Mouse (Mus musculus) mature B cell (primary cell): Measurements from ENCODE around the gene Trip6.

ENCODE experiments used
- in situ Hi-C: fragments of 300-500 bp; cut with MboI; formaldehyde crosslinking; loops from 2 replicates; pipeline ENCODE4 v1.14.3; 2019

Trip6 gene

DNA sequence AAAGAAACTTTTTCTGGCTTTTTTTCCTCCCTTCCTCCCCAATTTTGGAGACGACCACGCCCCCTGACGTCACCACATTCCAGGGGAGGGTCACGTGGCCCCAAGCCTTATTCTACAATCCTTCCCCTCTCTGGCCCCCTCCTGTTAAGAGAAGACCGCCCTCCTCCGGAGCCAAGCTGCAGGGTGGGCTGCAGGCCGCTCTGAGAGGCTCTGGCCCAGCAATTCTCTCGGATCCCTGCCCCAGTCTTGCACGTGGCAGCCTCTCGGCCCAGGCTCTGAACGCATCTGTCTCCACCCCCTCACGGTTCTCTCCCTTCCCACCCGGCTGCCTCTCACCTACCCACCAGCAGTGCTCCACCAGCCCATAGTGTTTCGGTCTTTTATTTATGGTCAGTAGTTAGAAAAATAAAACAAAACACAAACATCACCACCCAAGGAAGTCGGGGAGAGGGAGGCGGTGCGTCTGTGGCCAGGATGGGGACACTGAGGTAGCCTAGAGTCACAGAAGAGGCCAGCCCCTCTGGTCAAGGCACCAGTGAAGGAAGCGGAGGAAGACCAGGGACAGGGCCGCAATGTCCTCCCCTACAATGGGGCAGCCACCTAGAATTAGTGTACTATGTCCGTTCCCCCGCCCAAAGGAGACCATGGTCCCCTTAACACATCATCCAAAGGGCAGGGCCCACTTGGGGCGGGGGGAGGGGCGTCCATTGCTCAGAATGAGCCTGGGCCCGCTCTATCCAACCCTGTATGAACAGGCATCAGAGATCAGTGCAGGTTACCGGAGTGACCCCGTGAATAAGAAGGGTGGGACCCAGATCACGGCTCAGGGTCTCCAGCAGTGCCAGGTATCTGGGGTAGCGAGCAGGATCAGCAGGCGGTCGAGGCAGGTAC is at the start of gene Trip6:
Gene Trip6 (minus strand): TSS at position 212 of the 891 bp plus-strand sequence.
- in situ Hi-C loops: no loop called here

DNA sequence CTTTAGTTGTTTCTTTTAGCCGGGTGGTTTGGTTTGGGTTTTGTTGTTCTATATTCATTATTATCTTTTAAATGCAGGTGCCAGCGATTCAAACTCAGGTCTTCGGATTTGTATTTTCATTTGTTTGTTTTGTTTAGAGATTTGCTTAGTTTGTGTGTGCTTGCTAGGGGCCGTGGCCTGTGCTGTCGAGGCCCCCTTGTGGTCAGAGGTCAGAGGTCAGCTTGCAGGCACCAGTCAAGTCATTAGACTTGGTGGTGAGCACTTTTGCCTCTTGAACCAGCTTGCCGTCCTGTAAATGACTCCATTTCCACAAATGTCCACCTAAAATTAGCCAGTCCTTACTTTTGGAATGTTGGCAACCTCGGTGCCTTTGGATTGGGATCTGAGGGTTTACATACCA is 44.2 kb upstream of the Trip6 start:
- in situ Hi-C loops: no loop called here

DNA sequence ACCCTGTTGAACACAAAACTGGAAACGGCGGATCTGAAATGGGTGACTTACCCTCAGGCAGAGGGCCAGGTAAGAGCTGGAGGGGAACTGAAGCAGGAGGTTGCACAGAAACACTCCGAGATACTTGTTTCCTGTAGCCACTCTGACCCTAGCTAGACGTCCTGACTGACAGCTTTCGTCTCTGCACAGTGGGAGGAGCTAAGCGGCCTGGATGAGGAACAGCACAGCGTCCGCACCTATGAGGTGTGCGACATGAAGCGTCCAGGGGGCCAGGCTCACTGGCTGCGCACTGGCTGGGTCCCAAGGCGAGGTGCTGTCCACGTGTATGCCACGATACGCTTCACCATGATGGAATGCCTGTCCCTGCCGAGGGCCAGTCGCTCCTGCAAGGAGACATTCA is 39.9 kb upstream of the Trip6 start:
- in situ Hi-C loops: no loop called here

GRCm38 (mm10) chr5:137352011-137352975 is 38.1 kb upstream of the Trip6 start:
- in situ Hi-C loops: no loop called here

GRCm38 (mm10) chr5:137351394-137351793 is 37.2 kb upstream of the Trip6 start:
- in situ Hi-C loops: no loop called here

DNA sequence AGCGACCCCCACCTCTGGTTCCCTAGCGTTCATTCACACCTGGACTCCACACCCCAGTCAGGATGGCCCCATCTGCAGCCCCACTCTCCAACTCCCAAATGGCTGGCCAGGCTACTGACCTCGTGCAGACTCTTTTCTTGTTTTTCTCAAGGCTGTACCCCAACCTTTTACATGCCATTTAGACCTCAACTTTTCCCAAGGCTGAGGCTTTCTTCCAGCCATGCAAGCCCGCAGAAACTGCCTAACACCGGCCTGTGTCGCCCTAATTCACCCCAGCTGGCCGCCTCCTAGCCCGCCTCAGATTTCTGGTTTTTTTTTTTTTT is 36.8 kb upstream of the Trip6 start:
- in situ Hi-C loops: no loop called here

- in situ Hi-C loops: no loop called here
These were observed 36.2 kb upstream of the Trip6 start for GRCm38 (mm10) chr5:137350205-137351057.

GRCm38 (mm10) chr5:137349384-137350204 is 35.4 kb upstream of the Trip6 start, which contains the start of gene Ephb4:
TSS of gene Ephb4 (plus strand) at chr5:137350109.
- in situ Hi-C loops: no loop called here

DNA sequence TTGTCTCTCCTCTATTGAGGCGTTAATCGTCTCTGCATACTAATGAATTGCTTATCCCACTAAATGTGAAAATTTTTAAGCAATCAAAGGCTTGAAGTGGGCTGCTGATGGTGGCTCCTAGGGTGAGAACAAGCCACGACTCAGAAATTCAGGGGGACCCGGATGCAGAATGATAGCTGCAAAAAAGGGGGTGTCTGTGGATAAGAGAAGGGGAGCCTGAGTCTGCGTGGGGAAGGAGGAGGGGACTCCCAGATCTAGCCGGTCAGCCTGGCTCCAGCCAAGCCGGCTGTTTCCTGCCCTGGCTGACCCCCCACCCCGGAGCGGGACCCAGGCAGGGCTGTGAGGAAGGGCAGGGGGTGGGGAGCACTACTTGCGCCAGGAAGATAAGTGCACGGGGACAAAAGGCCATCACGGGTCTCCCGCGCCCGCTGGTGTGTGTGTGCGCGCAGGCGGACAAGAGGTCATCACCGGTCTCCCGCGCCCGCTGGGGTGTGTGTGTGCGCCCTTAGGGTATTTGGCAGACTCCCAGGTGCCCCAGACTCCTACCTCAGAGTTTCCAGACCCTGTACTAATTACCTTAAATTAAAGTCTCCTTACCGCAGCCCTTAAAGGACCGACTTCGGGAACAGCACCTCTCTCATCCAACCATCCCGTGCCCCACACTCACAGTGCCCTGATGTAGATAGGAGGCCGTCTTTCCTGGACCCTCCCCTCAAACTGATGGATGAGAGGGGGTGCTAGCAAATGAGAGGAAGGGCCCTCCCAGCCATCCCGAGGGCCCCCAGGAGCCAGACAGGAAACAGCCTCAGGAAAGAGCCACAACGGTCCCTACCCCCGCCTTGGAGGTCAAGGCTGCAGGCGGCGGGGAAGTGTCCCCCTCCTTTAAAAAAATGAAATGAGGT is 34.5 kb upstream of the Trip6 start:
- in situ Hi-C loops: no loop called here

GRCm38 (mm10) chr5:137347856-137348255 is 33.7 kb upstream of the Trip6 start:
- in situ Hi-C loops: no loop called here

DNA sequence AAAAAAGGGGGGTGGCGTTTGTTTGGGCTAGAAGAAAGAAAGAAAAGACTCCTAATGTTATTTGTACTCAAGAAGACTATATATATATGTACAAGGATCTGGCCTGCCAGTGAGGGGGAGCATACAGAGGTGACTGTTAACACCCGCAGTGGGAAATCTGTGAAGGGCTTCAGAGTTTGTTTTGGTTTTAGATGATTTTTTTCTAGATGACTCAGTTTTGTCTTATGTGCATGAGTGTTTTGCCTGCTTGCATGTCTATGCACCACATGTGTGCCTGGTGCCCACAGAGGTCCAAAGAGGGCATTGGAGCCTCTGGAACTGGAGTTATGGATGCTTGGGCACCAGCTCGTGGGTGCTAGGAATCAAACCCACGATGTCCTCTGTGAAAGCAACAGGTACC is 32.8 kb upstream of the Trip6 start:
- in situ Hi-C loops: no loop called here

DNA sequence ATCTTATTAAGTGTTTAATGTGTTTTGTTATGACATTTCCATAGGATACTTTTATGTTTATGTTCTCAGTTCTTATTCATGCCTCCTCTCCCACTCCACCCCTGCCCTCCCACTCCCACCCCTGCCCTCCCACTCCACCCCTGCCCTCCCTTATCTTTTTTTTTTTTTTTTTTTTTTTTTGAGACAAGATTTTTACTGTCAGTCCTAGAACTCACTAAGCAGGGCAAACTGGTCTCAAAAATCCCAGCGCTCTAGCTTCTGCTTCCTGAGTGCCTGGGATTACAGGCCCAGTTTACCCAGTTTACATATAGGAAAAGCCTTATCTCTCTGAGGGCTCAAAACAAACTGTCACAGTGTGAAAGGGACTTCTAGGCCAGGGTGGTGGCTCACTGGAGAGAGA is 32.2 kb upstream of the Trip6 start:
- in situ Hi-C loops: no loop called here

GRCm38 (mm10) chr5:137345821-137346220 is 31.6 kb upstream of the Trip6 start:
- in situ Hi-C loops: no loop called here

DNA sequence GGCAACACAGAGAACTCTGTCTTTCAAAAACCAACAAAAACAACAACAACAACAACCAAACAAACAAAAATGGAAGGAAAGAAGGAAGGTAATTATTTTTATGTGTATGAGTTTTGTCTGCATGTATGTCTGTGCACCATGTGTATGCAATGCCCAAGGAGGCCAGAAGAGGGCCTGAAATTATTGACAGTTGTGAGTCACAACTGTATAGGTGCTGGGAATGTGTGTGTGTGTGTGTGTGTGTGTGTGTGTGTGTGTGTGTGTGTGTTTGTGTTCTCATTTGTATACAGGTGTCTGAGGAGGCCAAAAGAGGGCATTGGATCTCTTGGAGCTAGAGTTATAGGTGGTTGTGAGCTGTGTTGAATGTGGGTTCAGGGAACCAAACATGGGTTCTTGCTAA is 29.7 kb upstream of the Trip6 start:
- in situ Hi-C loops: no loop called here

DNA sequence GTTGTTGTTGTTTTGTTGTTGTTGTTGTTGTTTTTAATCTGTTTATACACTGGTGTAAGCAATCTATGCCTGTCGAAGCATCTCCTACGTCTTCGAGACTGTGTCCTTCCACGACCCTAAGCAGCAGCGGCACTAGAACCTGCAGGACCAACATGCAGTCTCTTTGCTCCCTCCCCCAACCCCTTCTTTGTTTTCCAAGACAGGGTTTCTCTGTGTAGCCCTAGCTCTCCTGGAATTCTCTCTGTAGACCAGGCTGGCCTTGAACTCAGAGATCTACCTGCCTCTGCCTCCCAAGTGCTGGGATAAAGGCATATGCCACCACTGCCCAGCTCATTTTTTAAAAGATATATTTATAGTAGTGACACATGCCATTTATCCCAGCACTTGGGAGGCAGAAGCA is 29.2 kb upstream of the Trip6 start:
- in situ Hi-C loops: no loop called here

GRCm38 (mm10) chr5:137342407-137343012 is 28.3 kb upstream of the Trip6 start:
- in situ Hi-C loops: no loop called here

GRCm38 (mm10) chr5:137340222-137340621 is 26.0 kb upstream of the Trip6 start:
- in situ Hi-C loops: no loop called here

- in situ Hi-C loops: no loop called here
These were observed 25.2 kb upstream of the Trip6 start for GRCm38 (mm10) chr5:137339290-137339979.
